ENCODE assay signal across 9 mouse cellular contexts in the genomic region with DNA sequence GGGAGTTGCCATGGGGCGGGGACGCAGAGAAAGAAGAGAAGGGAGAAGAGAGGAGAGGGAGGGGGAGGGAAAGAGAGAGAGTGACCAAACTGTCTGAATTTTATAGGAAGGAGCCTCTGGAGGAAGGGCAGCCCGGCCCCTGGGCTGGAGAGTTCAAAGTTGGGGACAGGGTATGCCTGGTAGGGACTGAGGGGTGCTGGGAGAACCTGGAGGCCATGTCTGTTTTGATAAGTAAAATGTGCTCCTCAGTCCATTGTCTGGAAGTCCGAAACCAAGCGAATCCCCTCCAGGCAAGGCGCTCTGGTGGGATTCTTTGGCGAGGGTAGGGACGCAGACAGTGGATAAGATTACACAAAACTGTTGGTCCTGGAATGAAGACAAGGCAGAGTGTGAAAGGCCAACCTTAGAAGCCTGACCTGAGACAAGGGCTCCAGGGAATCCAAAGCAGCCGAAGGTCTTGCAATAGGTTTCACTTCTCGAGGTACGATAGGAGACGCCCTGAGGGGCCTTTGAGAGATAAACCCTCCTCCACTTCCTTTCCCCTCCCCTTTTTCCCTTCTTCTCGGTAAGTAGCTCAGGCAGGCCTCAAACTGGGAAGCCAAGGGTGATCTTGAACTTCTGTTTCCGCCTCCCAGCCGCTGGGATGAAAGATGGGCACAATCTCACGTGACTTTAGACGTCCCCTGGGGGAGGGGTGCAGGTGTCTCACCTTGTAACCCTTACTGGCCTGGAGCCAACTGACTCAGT. TPM values are rescaled to one million over a fixed set of nuclear protein-coding genes. Genes with fewer than 3 reads are reported as not detected.
DNase-seq lines count a peak whose midpoint lies in the region; ATAC-seq lines count a peak whose summit lies in the region.
"Had no signal": no experiment of that assay in that cellular context is flagged by ENCODE, and none has a peak within 500 bp of the region (broad histone marks: within the 10 kb centered on the region; RNA-seq: fewer than 3 reads in every experiment).

No protein-coding gene starts in this region.

- no peaks in the 10 kb centered on the region; the same call in 1 of the 2 replicates for H3K27me3 ChIP-seq in lung, embryonic 15.5 days
- H3K27me3 ChIP-seq in embryonic facial prominence, embryonic 12.5 days, result no peaks in the 10 kb centered on the region; the same call in none of the 2 replicates
- H3K27me3 ChIP-seq in limb, embryonic 10.5 days (ENCODE audit: low read depth, poor library complexity, severe bottlenecking), result peaks cover 26% of the 10 kb centered on the region

- no peak for DNase-seq in lung, postnatal 4 days
- no peak for DNase-seq in limb, embryonic 10.5 days (ENCODE audit: low spot score)
- DNase-seq in naive thymus-derived CD4-positive, alpha-beta T cell, adult 2 months (ENCODE audit: low read depth), result peak; percentile 27
- DNase-seq in adrenal gland, postnatal 4 days (ENCODE audit: low spot score in 2 of 2), result no peak
- no peak for DNase-seq in right cerebral cortex, adult 2 months (ENCODE audit: low spot score in 2 of 2)
- no peak for DNase-seq in urinary bladder, postnatal 36 days (ENCODE audit: low spot score in 2 of 2)

- no peak overlapping the region for H3K9ac ChIP-seq in lung, embryonic 15.5 days
- H3K9ac ChIP-seq in embryonic facial prominence, embryonic 12.5 days, result no peak overlapping the region

- H3K4me3 ChIP-seq in lung, embryonic 15.5 days, result no peak overlapping the region
- no peak overlapping the region for H3K4me3 ChIP-seq in embryonic facial prominence, embryonic 12.5 days
- peak overlapping the region; percentile 32 for H3K4me3 ChIP-seq in limb, embryonic 10.5 days

- H3K9me3 ChIP-seq in lung, embryonic 15.5 days, result no peaks in the 10 kb centered on the region
- H3K9me3 ChIP-seq in embryonic facial prominence, embryonic 12.5 days, result no peaks in the 10 kb centered on the region
- H3K9me3 ChIP-seq in limb, embryonic 10.5 days (replicated peaks), result no peaks in the 10 kb centered on the region

- ATAC-seq in lung, embryonic 15.5 days (ENCODE audit: borderline replicate concordance, extremely low read depth, low FRiP score, low TSS enrichment), result peak; percentile 43
- no peak for ATAC-seq in embryonic facial prominence, embryonic 12.5 days (ENCODE audit: insufficient number of reproducible peaks, insufficient read depth, low FRiP score, low TSS enrichment)

- peak overlapping the region; percentile 41 for H3K4me2 ChIP-seq in lung, embryonic 15.5 days
- peak overlapping the region; percentile 33 for H3K4me2 ChIP-seq in embryonic facial prominence, embryonic 12.5 days (replicated peaks)

- no peaks in the 10 kb centered on the region for H3K36me3 ChIP-seq in lung, embryonic 15.5 days
- no peaks in the 10 kb centered on the region for H3K36me3 ChIP-seq in embryonic facial prominence, embryonic 12.5 days
- H3K36me3 ChIP-seq in limb, embryonic 10.5 days, result no peaks in the 10 kb centered on the region

- 28% methylated on average over 17 of the region's 17 CpGs for WGBS in lung, embryonic 15.5 days
- 18% methylated on average over 17 of the region's 17 CpGs for WGBS in embryonic facial prominence, embryonic 12.5 days
- WGBS in limb, embryonic 10.5 days, result 21% methylated on average over 17 of the region's 17 CpGs

- H3K27ac ChIP-seq in lung, embryonic 15.5 days, result no peak overlapping the region
- H3K27ac ChIP-seq in embryonic facial prominence, embryonic 12.5 days, result no peak overlapping the region
- peak overlapping the region; percentile 36; the same call in 1 of the 2 replicates for H3K27ac ChIP-seq in limb, embryonic 10.5 days

- peaks cover 9% of the 10 kb centered on the region for H3K4me1 ChIP-seq in lung, embryonic 15.5 days
- H3K4me1 ChIP-seq in embryonic facial prominence, embryonic 12.5 days, result peaks cover 2% of the 10 kb centered on the region
- H3K4me1 ChIP-seq in limb, embryonic 10.5 days, result peaks cover 21% of the 10 kb centered on the region

RNA-seq across cellular contexts. Expression of a gene that starts 6.6 kb away (rescaled TPM):
- polyA plus RNA-seq in lung, embryonic 15.5 days (2015; fragmentation: Nextera tagmentation; extraction: Ambion mirVana), result 14.1 and 14.2 TPM in 2 replicates
- polyA plus RNA-seq in embryonic facial prominence, embryonic 12.5 days (2016; fragmentation: Nextera tagmentation; extraction: Ambion mirVana), result 12.3 and 13.3 TPM in 2 replicates
- 3.2 and 4.3 TPM in 2 replicates for polyA plus RNA-seq in limb, embryonic 10.5 days (2016; fragmentation: Nextera tagmentation; extraction: Ambion mirVana)
- 10 to 100 TPM; 39.4 to 41.1 TPM for total RNA-seq in adrenal gland, postnatal 4 days (2021)

RNA-seq across cellular contexts. Expression of a gene that starts 42.6 kb away (rescaled TPM):
- polyA plus RNA-seq in lung, embryonic 15.5 days (2015; fragmentation: Nextera tagmentation; extraction: Ambion mirVana), result 0.47 and 0.78 TPM in 2 replicates
- not detected in 2 replicates for polyA plus RNA-seq in embryonic facial prominence, embryonic 12.5 days (2016; fragmentation: Nextera tagmentation; extraction: Ambion mirVana)
- polyA plus RNA-seq in limb, embryonic 10.5 days (2016; fragmentation: Nextera tagmentation; extraction: Ambion mirVana), result not detected in 2 replicates
- not detected for total RNA-seq in adrenal gland, postnatal 4 days (2021)
- polyA plus RNA-seq: spleen, adult 2 months had no signal

RNA-seq across cellular contexts. Expression of a gene that starts 47.9 kb away (rescaled TPM):
- polyA plus RNA-seq in lung, embryonic 15.5 days (2015; fragmentation: Nextera tagmentation; extraction: Ambion mirVana), result 7.7 TPM in 2 replicates
- polyA plus RNA-seq in embryonic facial prominence, embryonic 12.5 days (2016; fragmentation: Nextera tagmentation; extraction: Ambion mirVana), result 7.2 and 8.1 TPM in 2 replicates
- 6.4 and 6.5 TPM in 2 replicates for polyA plus RNA-seq in limb, embryonic 10.5 days (2016; fragmentation: Nextera tagmentation; extraction: Ambion mirVana)
- 10 to 100 TPM; 11.8 to 12.7 TPM for total RNA-seq in adrenal gland, postnatal 4 days (2021)

RNA-seq across cellular contexts. Expression of a gene that starts 50.7 kb away (rescaled TPM):
- 62.6 and 64.0 TPM in 2 replicates for polyA plus RNA-seq in lung, embryonic 15.5 days (2015; fragmentation: Nextera tagmentation; extraction: Ambion mirVana)
- 66.4 and 67.1 TPM in 2 replicates for polyA plus RNA-seq in embryonic facial prominence, embryonic 12.5 days (2016; fragmentation: Nextera tagmentation; extraction: Ambion mirVana)
- 88.0 and 104 TPM in 2 replicates for polyA plus RNA-seq in limb, embryonic 10.5 days (2016; fragmentation: Nextera tagmentation; extraction: Ambion mirVana)
- total RNA-seq in adrenal gland, postnatal 4 days (2021), result 10 to 100 TPM; 39.3 to 43.5 TPM
